Mouse (Mus musculus): ENCODE measurements around the gene Unc119b.

GRCm38 (mm10) chr5:115149675-115150459 lies 15.1 kb upstream of the Unc119b start:
- no peak for TF ChIP-seq CTCF (IDR thresholded peaks at IDR 0.05; ENCODE audit: extremely low read depth, insufficient read depth, low read length)
- TF ChIP-seq POLR2A (IDR thresholded peaks at IDR 0.05; ENCODE audit: extremely low read depth, insufficient read depth, low read length): no peak
